Mouse (Mus musculus): ENCODE measurements at regions not wholly inside any gene's neighbourhood (a gene's known extent, or its start where the extent isn't known, plus 50 kb on each side); places are given as distances from the start of the nearest gene placed in this dataset.
"Not testable (repeated sequence)": the region's sequence is repeated elsewhere in the genome, so short reads cannot be mapped to it uniquely, and the experiment has no call there.

GRCm38 (mm10) chrX:162359767-162360545, 200.4 kb upstream of the Nhs start:
- DNase-seq (ENCODE audit: low read depth, low spot score) = no peak
- whole genome bisulfite sequencing = 61% methylated on average over 9 of the region's 9 CpGs

- no peak for DNase-seq (ENCODE audit: low read depth, low spot score)
Observed at GRCm38 (mm10) chrX:162348341-162348740, 188.8 kb upstream of the Nhs start.

GRCm38 (mm10) chrX:162347886-162348285, 188.4 kb upstream of the Nhs start:
- DNase-seq (ENCODE audit: low read depth, low spot score) = no peak
- 49% methylated on average over 2 of the region's 2 CpGs for WGBS

More at GRCm38 (mm10) chrX:162348341-162348740, 188.8 kb upstream of the Nhs start:
- 61% methylated on average over 4 of the region's 4 CpGs for WGBS

- DNase-seq (ENCODE audit: low read depth, low spot score) = no peak
Observed at GRCm38 (mm10) chrX:162345497-162346143, 186.1 kb upstream of the Nhs start.

GRCm38 (mm10) chrX:162332121-162332520, 172.6 kb upstream of the Nhs start:
- no peak for DNase-seq (ENCODE audit: low read depth, low spot score)
- WGBS = 84% methylated on average over 5 of the region's 5 CpGs

More at GRCm38 (mm10) chrX:162345497-162346143, 186.1 kb upstream of the Nhs start:
- WGBS = 63% methylated on average over 3 of the region's 3 CpGs

- 70% methylated on average over 2 of the region's 2 CpGs for WGBS
- no peak for DNase-seq (ENCODE audit: low read depth, low spot score)
Observed at GRCm38 (mm10) chrX:162307646-162308045, 148.1 kb upstream of the Nhs start.

GRCm38 (mm10) chrX:162304145-162304544, 144.6 kb upstream of the Nhs start:
- DNase-seq (ENCODE audit: low read depth, low spot score) = no peak

GRCm38 (mm10) chrX:162302788-162303187, 143.3 kb upstream of the Nhs start:
- DNase-seq (ENCODE audit: low read depth, low spot score) = no peak

GRCm38 (mm10) chrX:162291234-162291633, 131.7 kb upstream of the Nhs start:
- WGBS = 95% methylated on average over 1 of the region's 1 CpGs
- no peak for DNase-seq (ENCODE audit: low read depth, low spot score)

- not testable (repeated sequence) for DNase-seq (ENCODE audit: low read depth, low spot score)
Observed at GRCm38 (mm10) chrX:162286155-162286554, 126.6 kb upstream of the Nhs start.

- no peak for DNase-seq (ENCODE audit: low read depth, low spot score)
- 55% methylated on average over 3 of the region's 3 CpGs for WGBS
Observed at GRCm38 (mm10) chrX:162284252-162284651, 124.7 kb upstream of the Nhs start.

GRCm38 (mm10) chrX:162282690-162283089, 123.2 kb upstream of the Nhs start:
- WGBS = 90% methylated on average over 3 of the region's 3 CpGs
- no peak for DNase-seq (ENCODE audit: low read depth, low spot score)

GRCm38 (mm10) chrX:162278834-162279708, 119.5 kb upstream of the Nhs start:
- DNase-seq (ENCODE audit: low read depth, low spot score) = peak; percentile 19
- 49% methylated on average over 14 of the region's 14 CpGs for WGBS

GRCm38 (mm10) chrX:162274581-162274980, 115.1 kb upstream of the Nhs start:
- WGBS = 76% methylated on average over 5 of the region's 5 CpGs
- DNase-seq (ENCODE audit: low read depth, low spot score) = no peak

- WGBS = 74% methylated on average over 2 of the region's 2 CpGs
- no peak for DNase-seq (ENCODE audit: low read depth, low spot score)
Observed at GRCm38 (mm10) chrX:162271189-162271588, 111.7 kb upstream of the Nhs start.

GRCm38 (mm10) chrX:162268918-162269317, 109.4 kb upstream of the Nhs start:
- DNase-seq (ENCODE audit: low read depth, low spot score) = no peak
- WGBS = 82% methylated on average over 1 of the region's 1 CpGs

- DNase-seq (ENCODE audit: low read depth, low spot score) = no peak
- WGBS = 78% methylated on average over 5 of the region's 5 CpGs
Observed at GRCm38 (mm10) chrX:162268112-162268511, 108.6 kb upstream of the Nhs start.

- 37% methylated on average over 1 of the region's 1 CpGs for WGBS
- no peak for DNase-seq (ENCODE audit: low read depth, low spot score)
Observed at GRCm38 (mm10) chrX:162267679-162268078, 108.1 kb upstream of the Nhs start.

GRCm38 (mm10) chrX:162266769-162267168, 107.2 kb upstream of the Nhs start:
- no peak for DNase-seq (ENCODE audit: low read depth, low spot score)
- WGBS = 72% methylated on average over 1 of the region's 1 CpGs

GRCm38 (mm10) chrX:162257398-162257797, 97.9 kb upstream of the Nhs start:
- 90% methylated on average over 3 of the region's 3 CpGs for WGBS
- DNase-seq (ENCODE audit: low read depth, low spot score) = no peak

Data from large intestine, adult 2 months (tissue).